Mouse (Mus musculus) embryonic facial prominence, embryonic 10.5 days (tissue): ENCODE measurements around the gene Tmf1. TPM values are rescaled to one million over a fixed set of nuclear protein-coding genes. Genes with fewer than 3 reads are reported as not detected.
A peak's percentile ranks its signal among the peaks of the same experiment; 100 is the strongest.

Experiments used
- DNase-seq: peaks from one replicate; pipeline ENCODE4 v3.0.0-alpha.2; 2017; ENCODE audit warnings: low spot score
- H3K27ac ChIP-seq: fragments of 300-500 bp; sonication (generic); replicated peaks from 2 replicates; pipeline ENCODE4 v1.5.1; 2016; ENCODE audit warnings: mild to moderate bottlenecking
- H3K27me3 ChIP-seq: fragments of 300-500 bp; sonication (generic); replicated peaks from 2 replicates; pipeline ENCODE4 v1.6.1; 2016; ENCODE audit warnings: low read depth, mild to moderate bottlenecking; ENCODE audit not compliant: poor library complexity, severe bottlenecking
- H3K36me3 ChIP-seq: fragments of 300-500 bp; sonication (generic); replicated peaks from 2 replicates; pipeline ENCODE4 v1.6.1; 2016; ENCODE audit warnings: mild to moderate bottlenecking, moderate library complexity
- H3K4me1 ChIP-seq: fragments of 300-500 bp; sonication (generic); 2 replicates; pipeline ENCODE4 v1.6.1; 2016
- H3K4me3 ChIP-seq: fragments of 300-500 bp; sonication (generic); 2 replicates; pipeline ENCODE4 v1.5.1; 2016; ENCODE audit warnings: mild to moderate bottlenecking, moderate library complexity
- H3K9me3 ChIP-seq: fragments of 300-500 bp; sonication (generic); 2 replicates; pipeline ENCODE4 v1.6.1; 2016; ENCODE audit warnings: mild to moderate bottlenecking
- WGBS: fragments of 180-500 bp; shearing (Covaris S2); methylation state at CpG from one replicate; pipeline ENCODE4 v1.1.7; 2016; 5-methylcytosine and 5-hydroxymethylcytosine counted together
- polyA plus RNA-seq: library from polyadenylated mRNA; unstranded; fragments of >200 nt; fragmentation: Nextera tagmentation; extraction: Ambion mirVana; gene quantifications from 2 replicates; pipeline ENCODE4 v1.2.1, GENCODE M21; 2016

Tmf1 gene
- polyA plus RNA-seq, 1 experiment from 2014 or later: 30.1 TPM

GRCm38 (mm10) chr6:97175716-97176115, 3.2 kb downstream of the Tmf1 start:
- 89% methylated on average over 11 of the region's 11 CpGs for WGBS
- no peak overlapping the region for H3K27ac ChIP-seq
- H3K36me3 ChIP-seq: peaks cover 56% of the 10 kb centered on the region
- H3K27me3 ChIP-seq: no peaks in the 10 kb centered on the region
- no peak overlapping the region for H3K4me3 ChIP-seq
- peaks cover 22% of the 10 kb centered on the region for H3K4me1 ChIP-seq
- DNase-seq: no peak
- no peaks in the 10 kb centered on the region for H3K9me3 ChIP-seq

GRCm38 (mm10) chr6:97150156-97150555, 28.8 kb downstream of the Tmf1 start:
- WGBS: 79% methylated on average over 6 of the region's 6 CpGs
- Histone ChIP-seq H3K27ac (no peak overlapping the region), H3K4me3 (no peak overlapping the region)

GRCm38 (mm10) chr6:97149721-97150120, 29.2 kb downstream of the Tmf1 start:
- DNase-seq: no peak
- no peak overlapping the region for H3K27ac ChIP-seq
- H3K4me3 ChIP-seq: no peak overlapping the region
- peaks cover 27% of the 10 kb centered on the region for H3K4me1 ChIP-seq
- 0 out of 2 replicates have a peak, but pooled peaks cover 3% of the 10 kb centered on the region for H3K27me3 ChIP-seq
- H3K9me3 ChIP-seq: no peaks in the 10 kb centered on the region
- 84% methylated on average over 2 of the region's 2 CpGs for WGBS
- peaks cover 10% of the 10 kb centered on the region for H3K36me3 ChIP-seq

More at GRCm38 (mm10) chr6:97150156-97150555, 28.8 kb downstream of the Tmf1 start:
- H3K36me3 ChIP-seq: peaks cover 10% of the 10 kb centered on the region
- 0 out of 2 replicates have a peak, but pooled peaks cover 3% of the 10 kb centered on the region for H3K27me3 ChIP-seq
- no peak for DNase-seq
- peaks cover 25% of the 10 kb centered on the region for H3K4me1 ChIP-seq
- H3K9me3 ChIP-seq: no peaks in the 10 kb centered on the region

- H3K27me3 ChIP-seq: 0 out of 2 replicates have a peak, but pooled peaks cover 3% of the 10 kb centered on the region
- H3K4me1 ChIP-seq: peaks cover 36% of the 10 kb centered on the region
- peak; percentile 79 for DNase-seq
- H3K36me3 ChIP-seq: peaks cover 7% of the 10 kb centered on the region
- peak within 1 kb of the TSS; percentile 89 for H3K27ac ChIP-seq
- WGBS: 1% methylated on average over 56 of the region's 56 CpGs
- H3K4me3 ChIP-seq: peak within 1 kb of the TSS; percentile 75
- H3K9me3 ChIP-seq: no peaks in the 10 kb centered on the region
Measured at GRCm38 (mm10) chr6:97148383-97149251, 30.3 kb downstream of the Tmf1 start, which contains the start of gene Eogt. Gene Eogt, minus strand, starts transcription at chr6:97149182.

- Histone ChIP-seq H3K36me3 (peaks cover 6% of the 10 kb centered on the region), H3K27me3 (0 out of 2 replicates have a peak, but pooled peaks cover 3% of the 10 kb centered on the region), H3K9me3 (no peaks in the 10 kb centered on the region), H3K4me1 (peaks cover 36% of the 10 kb centered on the region), H3K27ac (peak overlapping the region; percentile 89), H3K4me3 (peak overlapping the region; percentile 75)
- WGBS: 22% methylated on average over 18 of the region's 18 CpGs
- DNase-seq: peak; percentile 46
Measured at GRCm38 (mm10) chr6:97147755-97148382, 31.1 kb downstream of the Tmf1 start.

- DNase-seq: no peak
- peaks cover 39% of the 10 kb centered on the region for H3K4me1 ChIP-seq
- H3K9me3 ChIP-seq: no peaks in the 10 kb centered on the region
- no peak overlapping the region for H3K27ac ChIP-seq
- 0 out of 2 replicates have a peak, but pooled peaks cover 3% of the 10 kb centered on the region for H3K27me3 ChIP-seq
- H3K4me3 ChIP-seq: no peak overlapping the region
- 90% methylated on average over 7 of the region's 7 CpGs for WGBS
- peaks cover 5% of the 10 kb centered on the region; the same call in 1 of the 2 replicates for H3K36me3 ChIP-seq
Measured at GRCm38 (mm10) chr6:97145156-97145555, 33.8 kb downstream of the Tmf1 start.

GRCm38 (mm10) chr6:97144359-97144758, 34.6 kb downstream of the Tmf1 start:
- Histone ChIP-seq H3K27ac (no peak overlapping the region), H3K27me3 (0 out of 2 replicates have a peak, but pooled peaks cover 3% of the 10 kb centered on the region), H3K36me3 (peaks cover 13% of the 10 kb centered on the region), H3K4me3 (no peak overlapping the region), H3K4me1 (peaks cover 39% of the 10 kb centered on the region), H3K9me3 (no peaks in the 10 kb centered on the region)
- WGBS: 33% methylated on average over 7 of the region's 7 CpGs
- DNase-seq: peak; percentile 38

GRCm38 (mm10) chr6:97142611-97143010, 36.3 kb downstream of the Tmf1 start:
- Histone ChIP-seq H3K4me3 (no peak overlapping the region), H3K36me3 (peaks cover 18% of the 10 kb centered on the region), H3K4me1 (peaks cover 24% of the 10 kb centered on the region), H3K9me3 (no peaks in the 10 kb centered on the region), H3K27me3 (0 out of 2 replicates have a peak, but pooled peaks cover 2% of the 10 kb centered on the region), H3K27ac (no peak overlapping the region)
- DNase-seq: no peak
- 86% methylated on average over 8 of the region's 8 CpGs for WGBS

GRCm38 (mm10) chr6:97141811-97142210, 37.1 kb downstream of the Tmf1 start:
- Histone ChIP-seq H3K4me3 (no peak overlapping the region), H3K27me3 (no peaks in the 10 kb centered on the region), H3K9me3 (no peaks in the 10 kb centered on the region), H3K4me1 (peaks cover 16% of the 10 kb centered on the region), H3K36me3 (peaks cover 18% of the 10 kb centered on the region), H3K27ac (no peak overlapping the region)
- DNase-seq: no peak
- 83% methylated on average over 7 of the region's 7 CpGs for WGBS

- no peak overlapping the region for H3K4me3 ChIP-seq
- DNase-seq: no peak
- H3K36me3 ChIP-seq: peaks cover 17% of the 10 kb centered on the region
- WGBS: 88% methylated on average over 5 of the region's 5 CpGs
- H3K9me3 ChIP-seq: no peaks in the 10 kb centered on the region
- no peaks in the 10 kb centered on the region; the same call in 1 of the 2 replicates for H3K4me1 ChIP-seq
- H3K27ac ChIP-seq: no peak overlapping the region
- H3K27me3 ChIP-seq: no peaks in the 10 kb centered on the region
Measured at GRCm38 (mm10) chr6:97132707-97133303, 46.1 kb downstream of the Tmf1 start.

GRCm38 (mm10) chr6:97131808-97132207, 47.1 kb downstream of the Tmf1 start:
- 48% methylated on average over 4 of the region's 4 CpGs for WGBS
- Histone ChIP-seq H3K4me3 (no peak overlapping the region), H3K36me3 (peaks cover 17% of the 10 kb centered on the region), H3K27me3 (no peaks in the 10 kb centered on the region), H3K27ac (no peak overlapping the region), H3K9me3 (no peaks in the 10 kb centered on the region), H3K4me1 (no peaks in the 10 kb centered on the region; the same call in 1 of the 2 replicates)
- DNase-seq: no peak

- no peak for DNase-seq
- no peak overlapping the region for H3K4me3 ChIP-seq
- no peaks in the 10 kb centered on the region; the same call in 1 of the 2 replicates for H3K4me1 ChIP-seq
- 65% methylated on average over 5 of the region's 5 CpGs for WGBS
- no peaks in the 10 kb centered on the region for H3K9me3 ChIP-seq
- H3K27ac ChIP-seq: no peak overlapping the region
- no peaks in the 10 kb centered on the region for H3K27me3 ChIP-seq
- peaks cover 17% of the 10 kb centered on the region for H3K36me3 ChIP-seq
Measured at GRCm38 (mm10) chr6:97130979-97131378, 47.9 kb downstream of the Tmf1 start.
